Mouse (Mus musculus) megakaryocyte, embryonic 14.5 days (primary cell): ENCODE results near the gene Fam222b.

ENCODE experiments used
- FLI1 ChIP-seq: IDR thresholded peaks from 2 replicates; pipeline ENCODE4 v1.6.1; 2012; ENCODE audit warnings: low read length, inconsistent platforms, mixed read lengths
- GATA1 ChIP-seq: IDR thresholded peaks from 3 replicates; pipeline ENCODE4 v1.6.1; 2012; ENCODE audit warnings: mixed read lengths, low read length, inconsistent platforms, borderline replicate concordance

- TF ChIP-seq GATA1 (no peak), FLI1 (no peak)
Measured at GRCm38 (mm10) chr11:78167257-78167959, 72.9 kb downstream of the Fam222b start.
